Mouse (Mus musculus) liver, embryonic 15.5 days (tissue): Measurements from ENCODE around the gene Fam71e2. TPM values are rescaled to one million over a fixed set of nuclear protein-coding genes. Genes with fewer than 3 reads are reported as not detected.

Experiments
- ATAC-seq: fragments of 200-750 bp; cut with Nextera tagmentation; 2 replicates; pipeline ENCODE4 v1.8.0; 2017; ENCODE audit warnings: moderate number of reproducible peaks, mild to moderate bottlenecking, moderate library complexity; ENCODE audit not compliant: insufficient read depth
- H3K27ac ChIP-seq: fragments of 300-500 bp; sonication (generic); replicated peaks from 2 replicates; pipeline ENCODE4 v1.5.1; 2015; ENCODE audit warnings: mild to moderate bottlenecking, inconsistent platforms
- H3K27me3 ChIP-seq: fragments of 300-500 bp; sonication (generic); 2 replicates; pipeline ENCODE4 v1.6.1; 2015; ENCODE audit warnings: mild to moderate bottlenecking, inconsistent platforms
- H3K36me3 ChIP-seq: fragments of 300-500 bp; sonication (generic); replicated peaks from 2 replicates; pipeline ENCODE4 v1.6.1; 2015; ENCODE audit warnings: moderate library complexity, mild to moderate bottlenecking, inconsistent platforms
- H3K4me1 ChIP-seq: fragments of 300-500 bp; sonication (generic); replicated peaks from 2 replicates; pipeline ENCODE4 v1.6.1; 2015; ENCODE audit warnings: inconsistent platforms
- H3K4me2 ChIP-seq: fragments of 300-500 bp; sonication (generic); 2 replicates; pipeline ENCODE4 v1.6.1; 2015; ENCODE audit warnings: moderate library complexity, mild to moderate bottlenecking, inconsistent platforms
- H3K4me3 ChIP-seq: fragments of 300-500 bp; sonication (generic); replicated peaks from 2 replicates; pipeline ENCODE4 v1.5.1; 2015; ENCODE audit warnings: mild to moderate bottlenecking, inconsistent platforms
- H3K9ac ChIP-seq: fragments of 300-500 bp; sonication (generic); 2 replicates; pipeline ENCODE4 v1.6.1; 2015; ENCODE audit warnings: moderate library complexity, mild to moderate bottlenecking, inconsistent platforms
- H3K9me3 ChIP-seq: fragments of 300-500 bp; sonication (generic); replicated peaks from 2 replicates; pipeline ENCODE4 v1.6.1; 2016; ENCODE audit warnings: inconsistent platforms
- WGBS: fragments of 180-500 bp; shearing (Covaris S2); methylation state at CpG from one replicate; pipeline ENCODE4 v1.1.7; 2015; ENCODE audit warnings: mixed read lengths; ENCODE audit not compliant: insufficient replicate concordance; 5-methylcytosine and 5-hydroxymethylcytosine counted together
- polyA plus RNA-seq: library from polyadenylated mRNA; unstranded; fragments of >200 nt; fragmentation: Nextera tagmentation; extraction: Ambion mirVana; gene quantifications from 2 replicates; pipeline ENCODE4 v1.2.1, GENCODE M21; 2015

Fam71e2 gene
- polyA plus RNA-seq, 1 experiment from 2014 or later = not detected

- 14% methylated on average over 20 of the region's 20 CpGs for WGBS
- H3K4me3 ChIP-seq = no peak overlapping the region
Measured at GRCm38 (mm10) chr7:4777851-4778637, 6.9 kb upstream of the Fam71e2 start.

GRCm38 (mm10) chr7:4776861-4777830 is 6.0 kb upstream of the Fam71e2 start:
- no peaks in the 10 kb centered on the region for H3K36me3 ChIP-seq
- peaks cover 8% of the 10 kb centered on the region for H3K4me1 ChIP-seq
- 3% methylated on average over 42 of the region's 56 CpGs for WGBS
- ATAC-seq = peak; percentile 50
- H3K9ac ChIP-seq = no peak overlapping the region; the same call in 1 of the 2 replicates
- no peaks in the 10 kb centered on the region for H3K9me3 ChIP-seq
- H3K27me3 ChIP-seq = peaks cover 95% of the 10 kb centered on the region
- peak overlapping the region; percentile 39 for H3K4me3 ChIP-seq
- no peak overlapping the region for H3K27ac ChIP-seq
- H3K4me2 ChIP-seq = peak overlapping the region; percentile 55

More at GRCm38 (mm10) chr7:4777851-4778637, 6.9 kb upstream of the Fam71e2 start:
- no peak overlapping the region for H3K27ac ChIP-seq
- H3K4me1 ChIP-seq = peaks cover 11% of the 10 kb centered on the region
- no peak overlapping the region for H3K9ac ChIP-seq
- no peaks in the 10 kb centered on the region for H3K9me3 ChIP-seq
- no peak overlapping the region for H3K4me2 ChIP-seq
- peaks cover 99% of the 10 kb centered on the region for H3K27me3 ChIP-seq
- ATAC-seq = no peak
- no peaks in the 10 kb centered on the region for H3K36me3 ChIP-seq

GRCm38 (mm10) chr7:4776131-4776530 is 5.0 kb upstream of the Fam71e2 start:
- no peaks in the 10 kb centered on the region for H3K9me3 ChIP-seq
- WGBS = 42% methylated on average over 10 of the region's 10 CpGs
- H3K27me3 ChIP-seq = peaks cover 85% of the 10 kb centered on the region
- ATAC-seq = no peak
- no peaks in the 10 kb centered on the region for H3K36me3 ChIP-seq
- no peak overlapping the region for H3K9ac ChIP-seq
- peaks cover 8% of the 10 kb centered on the region for H3K4me1 ChIP-seq
- H3K27ac ChIP-seq = no peak overlapping the region
- H3K4me2 ChIP-seq = no peak overlapping the region
- no peak overlapping the region for H3K4me3 ChIP-seq

GRCm38 (mm10) chr7:4764946-4765710 is 6.0 kb downstream of the Fam71e2 start:
- H3K4me2 ChIP-seq = 0 out of 2 replicates have a peak overlapping the region, but pooled peaks have one; percentile 8
- no peaks in the 10 kb centered on the region for H3K4me1 ChIP-seq
- H3K9ac ChIP-seq = no peak overlapping the region
- H3K36me3 ChIP-seq = no peaks in the 10 kb centered on the region
- H3K4me3 ChIP-seq = no peak overlapping the region
- no peaks in the 10 kb centered on the region for H3K9me3 ChIP-seq
- H3K27me3 ChIP-seq = peaks cover 38% of the 10 kb centered on the region
- no peak overlapping the region for H3K27ac ChIP-seq
- 21% methylated on average over 4 of the region's 4 CpGs for WGBS
- no peak for ATAC-seq

- Histone ChIP-seq H3K4me1 (no peaks in the 10 kb centered on the region), H3K4me3 (no peak overlapping the region), H3K9me3 (no peaks in the 10 kb centered on the region), H3K27ac (no peak overlapping the region), H3K9ac (no peak overlapping the region), H3K4me2 (no peak overlapping the region), H3K36me3 (no peaks in the 10 kb centered on the region), H3K27me3 (peaks cover 25% of the 10 kb centered on the region; the same call in 1 of the 2 replicates)
- no peak for ATAC-seq
- WGBS = 41% methylated on average over 1 of the region's 1 CpGs
Measured at GRCm38 (mm10) chr7:4759670-4760069, 11.4 kb downstream of the Fam71e2 start.

GRCm38 (mm10) chr7:4752821-4753570 is 18.1 kb downstream of the Fam71e2 start, which contains the start of gene Cox6b2:
Cox6b2 (minus strand) TSS chr7:4753094.
- peak within 1 kb of the TSS; percentile 88 for H3K27ac ChIP-seq
- H3K4me1 ChIP-seq = peaks cover 52% of the 10 kb centered on the region

GRCm38 (mm10) chr7:4751971-4752820 is 18.9 kb downstream of the Fam71e2 start:
- H3K36me3 ChIP-seq = peaks cover 8% of the 10 kb centered on the region
- peak; percentile 75 for ATAC-seq
- H3K27me3 ChIP-seq = no peaks in the 10 kb centered on the region
- no peaks in the 10 kb centered on the region for H3K9me3 ChIP-seq
- peak overlapping the region; percentile 88 for H3K27ac ChIP-seq
- H3K4me2 ChIP-seq = peak overlapping the region; percentile 85
- 3% methylated on average over 30 of the region's 30 CpGs for WGBS
- peak overlapping the region; percentile 67 for H3K4me3 ChIP-seq
- peak overlapping the region; percentile 64 for H3K9ac ChIP-seq
- peaks cover 60% of the 10 kb centered on the region for H3K4me1 ChIP-seq

More at GRCm38 (mm10) chr7:4752821-4753570, 18.1 kb downstream of the Fam71e2 start, which contains the start of gene Cox6b2:
- H3K4me3 ChIP-seq = peak within 1 kb of the TSS; percentile 67
- peaks cover 8% of the 10 kb centered on the region for H3K36me3 ChIP-seq
- H3K27me3 ChIP-seq = no peaks in the 10 kb centered on the region
- peak; percentile 80 for ATAC-seq
- H3K9ac ChIP-seq = peak within 1 kb of the TSS; percentile 64
- H3K4me2 ChIP-seq = peak within 1 kb of the TSS; percentile 85
- no peaks in the 10 kb centered on the region for H3K9me3 ChIP-seq
- 3% methylated on average over 24 of the region's 24 CpGs for WGBS

GRCm38 (mm10) chr7:4749169-4749568 is 21.9 kb downstream of the Fam71e2 start:
- Histone ChIP-seq H3K9me3 (no peaks in the 10 kb centered on the region), H3K36me3 (peaks cover 33% of the 10 kb centered on the region), H3K4me2 (peak overlapping the region; percentile 25; the same call in 1 of the 2 replicates), H3K27me3 (no peaks in the 10 kb centered on the region), H3K4me1 (peaks cover 91% of the 10 kb centered on the region), H3K4me3 (no peak overlapping the region), H3K27ac (peak overlapping the region; percentile 93), H3K9ac (peak overlapping the region; percentile 2)
- peak; percentile 7 for ATAC-seq
- 33% methylated on average over 2 of the region's 2 CpGs for WGBS

- Histone ChIP-seq H3K36me3 (peaks cover 40% of the 10 kb centered on the region), H3K9ac (peak overlapping the region; percentile 47), H3K4me1 (peaks cover 98% of the 10 kb centered on the region), H3K27ac (peak overlapping the region; percentile 93), H3K9me3 (no peaks in the 10 kb centered on the region), H3K27me3 (no peaks in the 10 kb centered on the region), H3K4me2 (peak overlapping the region; percentile 56), H3K4me3 (no peak overlapping the region)
- WGBS = 64% methylated on average over 4 of the region's 4 CpGs
- no peak for ATAC-seq
Measured at GRCm38 (mm10) chr7:4748321-4748720, 22.8 kb downstream of the Fam71e2 start.
